Mouse (Mus musculus) spleen, embryonic (tissue): ENCODE data around the gene Arhgef39.
"Not testable (repeated sequence)": the region's sequence is repeated elsewhere in the genome, so short reads cannot be mapped to it uniquely, and the experiment has no call there.

Source experiments
- CTCF ChIA-PET: fragments of 350-600 bp; sonication (Branson Sonifier 250); formaldehyde crosslinking; loops from one replicate; lab custom pipeline; 2022; lab: Charles Lee

The Arhgef39 gene

DNA sequence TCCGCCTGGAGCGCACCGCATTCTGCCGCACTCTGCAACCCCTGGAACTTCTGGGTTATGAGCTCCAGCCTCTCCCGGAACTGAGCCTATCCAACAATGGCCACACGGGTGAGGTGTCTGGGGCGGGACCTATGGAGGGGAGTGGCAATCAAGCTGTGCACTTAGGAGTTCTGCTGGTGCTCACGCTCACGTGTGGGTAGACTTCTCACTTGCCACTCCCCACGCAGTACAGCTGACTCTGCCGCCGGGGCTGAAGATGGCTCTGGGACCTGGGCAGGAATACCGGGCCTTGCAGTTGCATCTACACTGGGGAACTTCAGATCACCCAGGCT lies 9.1 kb upstream of the Arhgef39 start:
- CTCF ChIA-PET = no interaction called here

GRCm38 (mm10) chr4:43507938-43508665 lies 8.6 kb upstream of the Arhgef39 start:
- CTCF ChIA-PET = interaction anchor here (0.7 kb wide), 1 partner anchor 42 kb away, joined by 5 read pairs; no protein-coding TSS in a partner anchor

GRCm38 (mm10) chr4:43506536-43507185 lies 7.2 kb upstream of the Arhgef39 start, which contains the start of gene Car9:
Gene Car9 (plus strand): TSS chr4:43506966.
- CTCF ChIA-PET = no interaction called here

DNA sequence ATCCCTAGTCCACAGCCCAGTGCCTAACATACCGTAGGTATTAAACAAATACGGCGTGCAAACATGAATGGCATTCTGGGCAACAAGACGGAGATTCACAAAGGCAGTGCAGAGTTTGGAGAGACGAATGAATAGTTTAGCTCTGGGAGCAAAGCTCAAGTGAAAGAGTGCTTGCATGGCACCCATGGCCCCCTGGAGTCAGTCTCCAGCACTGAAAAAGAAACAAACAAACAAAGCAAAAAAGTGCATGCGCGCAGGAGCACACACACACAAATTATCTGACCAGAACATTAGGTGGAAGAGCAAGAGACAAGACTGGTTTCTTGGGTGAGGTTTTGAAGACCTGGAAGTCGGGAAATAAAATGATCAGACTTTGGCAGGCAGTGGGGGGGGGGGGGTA lies 6.6 kb upstream of the Arhgef39 start:
- CTCF ChIA-PET = no interaction called here

DNA sequence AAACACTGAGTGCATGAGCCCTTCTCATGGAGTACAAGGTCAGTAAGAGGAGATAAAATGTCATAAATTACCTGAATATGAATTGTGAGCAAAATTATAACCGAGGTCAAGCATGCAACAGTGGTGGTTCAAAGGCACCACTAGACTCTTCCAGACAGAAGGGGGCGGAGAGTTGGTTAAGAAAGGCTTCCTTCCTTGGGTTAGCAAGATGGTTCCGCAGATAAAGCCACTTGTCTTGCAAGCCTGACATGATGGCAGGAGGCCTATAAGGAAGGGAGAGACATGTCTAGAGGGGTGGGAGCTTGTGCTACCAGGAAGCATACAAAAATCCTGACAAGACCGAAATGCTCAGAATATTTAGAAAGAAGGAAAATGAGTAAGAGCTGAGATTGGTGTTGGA lies 4.8 kb upstream of the Arhgef39 start:
- CTCF ChIA-PET = no interaction called here

GRCm38 (mm10) chr4:43503506-43503905 lies 4.0 kb upstream of the Arhgef39 start:
- CTCF ChIA-PET = no interaction called here

DNA sequence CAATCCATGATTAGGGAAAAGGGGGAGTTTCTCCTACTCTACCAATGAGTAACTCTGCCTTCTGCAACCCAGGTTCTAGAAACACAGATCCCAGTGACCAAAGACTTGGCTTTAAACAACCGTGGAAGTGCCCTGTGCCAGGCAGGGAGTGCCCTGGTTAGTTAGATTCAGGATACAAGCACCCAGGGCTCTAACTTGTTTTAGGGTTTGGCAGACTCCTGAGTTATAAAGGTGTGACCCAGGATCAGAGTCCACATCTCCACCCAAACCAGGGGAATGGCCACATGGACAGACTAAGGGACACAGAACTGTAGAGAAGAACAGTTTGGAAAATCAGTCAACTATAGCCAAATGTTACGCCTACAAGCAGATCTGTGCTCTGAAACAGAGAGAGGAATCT lies 3.5 kb upstream of the Arhgef39 start:
- CTCF ChIA-PET = no interaction called here

DNA sequence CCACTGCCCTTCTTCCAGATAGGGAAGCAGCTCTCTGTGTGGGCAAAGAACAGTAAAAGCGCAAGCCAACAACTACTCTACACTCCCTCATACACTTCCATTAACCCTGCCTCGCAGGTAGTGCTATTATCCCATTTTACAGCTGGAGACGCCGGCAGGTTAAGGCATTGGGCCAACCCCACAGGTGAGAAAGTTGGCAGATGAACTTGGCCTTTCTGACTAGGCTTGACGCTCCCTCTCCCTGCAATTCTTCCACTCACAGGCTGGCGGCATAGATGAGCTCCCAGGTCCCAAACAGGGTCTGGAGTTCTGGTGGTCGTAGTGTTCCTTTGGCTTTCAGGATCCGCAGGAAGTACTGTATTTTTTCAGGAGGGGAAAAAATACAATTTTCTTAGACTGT lies 512 bp downstream of the Arhgef39 start:
- CTCF ChIA-PET = interaction anchor here (0.6 to 1.2 kb wide), 2 partner anchors 21 to 23 kb away, joined by 4 to 5 read pairs; no protein-coding TSS in a partner anchor

- CTCF ChIA-PET = interaction anchor here (1.2 kb wide), 1 partner anchor 22 kb away, joined by 4 read pairs; no protein-coding TSS in a partner anchor
These were observed 1.5 kb downstream of the Arhgef39 start for GRCm38 (mm10) chr4:43497946-43498345.

GRCm38 (mm10) chr4:43497405-43497804 lies 2.1 kb downstream of the Arhgef39 start:
- CTCF ChIA-PET = no interaction called here

DNA sequence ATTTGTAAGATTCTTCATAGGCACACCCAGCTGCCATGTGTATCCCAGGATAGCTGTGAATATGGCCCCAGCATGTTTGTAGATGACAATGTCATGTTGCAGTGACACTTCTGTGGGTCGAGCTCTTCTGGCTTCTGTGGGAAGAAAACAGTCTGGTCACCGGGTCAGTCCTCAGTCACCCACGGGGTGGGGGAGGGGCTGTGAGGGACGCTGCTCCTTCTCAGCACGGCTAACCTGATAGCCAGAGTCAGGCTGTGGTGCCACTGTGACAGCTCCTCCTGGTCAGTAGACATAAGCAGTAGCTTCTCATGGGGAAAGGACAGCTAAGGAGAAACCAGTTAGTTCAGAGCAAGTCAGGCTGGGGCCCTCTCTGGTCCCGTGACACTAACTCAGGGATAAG lies 2.9 kb downstream of the Arhgef39 start:
- CTCF ChIA-PET = no interaction called here

GRCm38 (mm10) chr4:43493846-43494240 lies 5.7 kb downstream of the Arhgef39 start:
- CTCF ChIA-PET = no interaction called here

DNA sequence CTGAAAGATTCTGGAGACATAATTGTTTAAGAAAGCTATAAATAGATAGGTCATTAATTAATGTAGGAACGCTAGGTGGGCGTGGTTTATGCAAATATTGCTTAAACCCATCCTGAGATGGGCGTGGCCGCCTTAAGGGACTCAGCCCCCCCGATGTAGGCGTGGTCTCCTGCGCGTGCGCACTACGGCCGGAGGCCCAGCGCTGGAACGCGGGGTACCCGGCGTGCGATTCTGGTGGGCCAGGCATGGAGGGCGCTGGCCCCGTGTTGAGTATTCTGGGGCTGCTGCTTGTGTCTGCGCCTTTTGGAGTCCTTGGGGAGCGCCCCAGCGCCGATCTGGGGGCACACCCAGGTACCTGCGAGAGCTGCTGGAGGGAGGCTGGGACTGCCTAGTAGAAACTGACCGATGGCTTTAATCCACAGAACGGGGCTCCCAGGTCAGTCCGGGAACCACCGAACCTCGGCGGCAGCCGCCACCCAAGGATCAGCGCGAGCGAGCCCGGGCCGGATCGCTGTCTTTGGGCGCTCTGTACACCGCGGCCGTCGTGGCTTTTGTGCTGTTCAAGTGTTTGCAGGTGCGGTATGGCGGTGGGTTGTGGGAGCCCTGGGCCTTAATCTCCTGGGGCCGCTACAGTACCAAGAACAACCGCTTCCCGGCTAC lies 6.2 kb downstream of the Arhgef39 start:
- CTCF ChIA-PET = interaction anchor here (0.7 to 1.3 kb wide), 3 partner anchors 11 to 14 kb away, joined by 3 to 19 read pairs (median 5); no protein-coding TSS in a partner anchor

- CTCF ChIA-PET = interaction anchor here (0.7 to 1.3 kb wide), 4 partner anchors 10 to 101 kb away, joined by 3 to 19 read pairs (median 4); no protein-coding TSS in a partner anchor
These were observed 6.7 kb downstream of the Arhgef39 start, which contains the start of gene Ccdc107 for GRCm38 (mm10) chr4:43492821-43493185. Gene Ccdc107 (plus strand): TSS chr4:43492900.

DNA sequence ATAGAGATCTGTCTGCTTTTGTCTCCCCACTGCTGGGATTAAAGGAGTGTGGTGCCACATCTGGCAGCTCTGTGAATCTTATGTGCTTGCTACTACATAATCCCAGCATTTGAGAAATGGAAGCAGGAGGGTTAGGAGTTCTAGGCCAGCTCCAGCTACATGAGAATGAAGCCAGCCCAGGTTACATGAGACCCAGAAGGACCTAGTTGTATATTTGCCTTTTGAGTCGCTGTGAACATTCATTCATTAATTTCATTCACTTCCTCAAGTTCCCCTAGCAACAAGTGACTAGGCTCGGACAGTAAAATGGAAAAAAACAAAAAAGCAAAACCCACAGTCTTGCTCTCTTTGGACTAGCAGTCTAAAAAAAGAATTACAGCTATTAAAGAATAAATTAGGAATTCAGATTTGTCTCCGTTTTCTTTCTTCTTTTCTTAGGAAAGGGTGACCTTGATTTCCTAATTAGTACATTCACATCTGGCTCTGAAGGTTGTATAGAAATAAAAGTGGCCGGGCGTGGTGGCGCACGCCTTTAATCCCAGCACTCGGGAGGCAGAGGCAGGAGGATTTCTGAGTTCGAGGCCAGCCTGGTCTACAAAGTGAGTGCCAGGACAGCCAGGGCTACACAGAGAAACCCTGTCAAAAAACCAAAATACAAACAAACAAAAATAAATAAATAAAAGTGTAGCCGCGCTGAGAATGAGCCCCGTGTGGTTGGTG lies 7.2 kb downstream of the Arhgef39 start:
- CTCF ChIA-PET = interaction anchor here (0.7 to 1.3 kb wide), 3 partner anchors 10 to 102 kb away, joined by 3 to 5 read pairs (median 3); no protein-coding TSS in a partner anchor

GRCm38 (mm10) chr4:43490801-43491200 lies 8.7 kb downstream of the Arhgef39 start:
- CTCF ChIA-PET = no interaction called here

DNA sequence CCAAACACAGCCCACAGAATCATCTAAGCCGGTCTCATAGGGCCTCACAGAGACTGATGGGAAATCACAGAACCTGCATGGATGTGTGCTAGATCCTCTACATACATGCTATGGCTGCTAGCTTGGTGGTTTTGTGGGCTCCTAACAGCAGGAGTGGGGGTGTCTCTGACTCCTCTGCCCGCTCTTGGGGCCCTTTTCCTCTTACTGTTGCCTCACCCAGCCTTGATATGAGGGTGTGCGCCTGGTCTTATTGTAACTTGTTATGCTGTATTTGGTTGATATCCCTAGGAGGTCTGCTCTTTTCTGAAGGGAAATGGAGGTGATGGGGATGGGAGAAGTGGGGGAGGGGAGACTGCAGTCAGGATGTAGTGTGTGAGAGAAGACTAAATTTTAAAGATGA lies 9.9 kb downstream of the Arhgef39 start:
- CTCF ChIA-PET = interaction anchor here (0.6 kb wide), 1 partner anchor 10 kb away, joined by 3 read pairs; no protein-coding TSS in a partner anchor

GRCm38 (mm10) chr4:43485666-43486065 lies 13.8 kb downstream of the Arhgef39 start:
- CTCF ChIA-PET = not testable (repeated sequence)

- CTCF ChIA-PET = no interaction called here
These were observed 15.9 kb downstream of the Arhgef39 start, which contains the start of gene Sit1 for GRCm38 (mm10) chr4:43483535-43484091. Gene Sit1 (minus strand): TSS chr4:43483734.

GRCm38 (mm10) chr4:43482591-43482990 lies 16.9 kb downstream of the Arhgef39 start:
- CTCF ChIA-PET = interaction anchor here (0.5 to 0.8 kb wide), 3 partner anchors 10 to 75 kb away, joined by 3 read pairs; partner anchors contain the start of gene Ccdc107
